Mouse (Mus musculus) limb, embryonic 12.5 days (tissue): ENCODE data around the gene Scarf2. TPM values are rescaled to one million over a fixed set of nuclear protein-coding genes. Genes with fewer than 3 reads are reported as not detected.

Experiments
- ATAC-seq: fragments of 200-750 bp; cut with Nextera tagmentation; 2 replicates; pipeline ENCODE4 v1.8.0; 2017; ENCODE audit warnings: low read depth, moderate TSS enrichment; ENCODE audit not compliant: insufficient number of reproducible peaks, insufficient read depth, low FRiP score, low TSS enrichment
- H3K27ac ChIP-seq: fragments of 300-500 bp; sonication (generic); 2 replicates; pipeline ENCODE4 v1.5.1; 2016; ENCODE audit warnings: mild to moderate bottlenecking, moderate library complexity
- H3K27me3 ChIP-seq: fragments of 300-500 bp; sonication (generic); 2 replicates; pipeline ENCODE4 v1.6.1; 2016; ENCODE audit warnings: mild to moderate bottlenecking, moderate library complexity
- H3K36me3 ChIP-seq: fragments of 300-500 bp; sonication (generic); 2 replicates; pipeline ENCODE4 v1.6.1; 2016; ENCODE audit warnings: mild to moderate bottlenecking, moderate library complexity
- H3K4me1 ChIP-seq: fragments of 300-500 bp; sonication (generic); replicated peaks from 2 replicates; pipeline ENCODE4 v1.6.1; 2016
- H3K4me2 ChIP-seq: fragments of 300-500 bp; sonication (generic); 2 replicates; pipeline ENCODE4 v1.6.1; 2016; ENCODE audit warnings: mild to moderate bottlenecking, moderate library complexity
- H3K4me3 ChIP-seq: fragments of 300-500 bp; sonication (generic); replicated peaks from 2 replicates; pipeline ENCODE4 v1.5.1; 2016; ENCODE audit warnings: mild to moderate bottlenecking
- H3K9ac ChIP-seq: fragments of 300-500 bp; sonication (generic); replicated peaks from 2 replicates; pipeline ENCODE4 v1.6.1; 2016; ENCODE audit warnings: mild to moderate bottlenecking, moderate library complexity
- H3K9me3 ChIP-seq: fragments of 300-500 bp; sonication (generic); 2 replicates; pipeline ENCODE4 v1.6.1; 2016; ENCODE audit warnings: mild to moderate bottlenecking, moderate library complexity
- WGBS: fragments of 180-500 bp; shearing (Covaris S2); methylation state at CpG from one replicate; pipeline ENCODE4 v1.1.7; 2016; 5-methylcytosine and 5-hydroxymethylcytosine counted together
- polyA plus RNA-seq: library from polyadenylated mRNA; unstranded; fragments of >200 nt; fragmentation: Nextera tagmentation; extraction: Ambion mirVana; gene quantifications from 2 replicates; pipeline ENCODE4 v1.2.1, GENCODE M21; 2016

Scarf2 gene
- polyA plus RNA-seq, 1 experiment from 2014 or later, result 41.0 TPM

GRCm38 (mm10) chr16:17771117-17771865 lies 25.8 kb upstream of the Scarf2 start:
- Histone ChIP-seq H3K9me3 (no peaks in the 10 kb centered on the region), H3K9ac (no peak overlapping the region), H3K27me3 (no peaks in the 10 kb centered on the region), H3K4me1 (no peaks in the 10 kb centered on the region), H3K4me3 (no peak overlapping the region), H3K36me3 (peaks cover 76% of the 10 kb centered on the region), H3K4me2 (no peak overlapping the region), H3K27ac (no peak overlapping the region)
- 80% methylated on average over 4 of the region's 4 CpGs for WGBS
- ATAC-seq, result no peak

GRCm38 (mm10) chr16:17776828-17777227 lies 20.3 kb upstream of the Scarf2 start:
- Histone ChIP-seq H3K9ac (no peak overlapping the region), H3K27me3 (no peaks in the 10 kb centered on the region), H3K4me3 (no peak overlapping the region), H3K36me3 (peaks cover 83% of the 10 kb centered on the region), H3K9me3 (no peaks in the 10 kb centered on the region), H3K4me1 (0 out of 2 replicates have a peak, but pooled peaks cover 6% of the 10 kb centered on the region), H3K27ac (no peak overlapping the region), H3K4me2 (no peak overlapping the region)
- ATAC-seq, result no peak
- WGBS, result 66% methylated on average over 11 of the region's 11 CpGs

DNA sequence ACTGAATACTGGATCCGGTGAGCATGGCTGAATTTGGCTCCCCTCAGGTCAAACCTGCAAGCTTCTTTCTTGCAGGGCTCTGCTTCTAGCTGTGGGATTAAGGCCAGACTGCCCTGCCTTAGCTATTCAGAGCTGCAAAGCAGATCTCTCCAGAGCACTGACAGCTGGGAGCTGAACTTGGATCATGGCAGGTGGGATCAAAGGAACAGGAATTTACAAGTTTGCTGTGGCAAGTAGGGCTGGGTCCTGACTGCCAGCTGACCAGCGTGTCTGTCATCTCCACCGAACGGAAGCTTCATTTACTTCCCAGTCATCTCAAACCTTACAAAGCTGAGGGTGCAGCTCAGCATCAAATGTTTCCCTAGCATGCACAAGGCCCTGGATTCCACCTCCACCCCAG lies 18.9 kb upstream of the Scarf2 start:
- no peak overlapping the region for H3K4me2 ChIP-seq
- H3K27me3 ChIP-seq, result no peaks in the 10 kb centered on the region
- no peak for ATAC-seq
- WGBS, result 67% methylated on average over 4 of the region's 4 CpGs
- peaks cover 85% of the 10 kb centered on the region for H3K36me3 ChIP-seq
- no peaks in the 10 kb centered on the region for H3K9me3 ChIP-seq
- 0 out of 2 replicates have a peak, but pooled peaks cover 6% of the 10 kb centered on the region for H3K4me1 ChIP-seq
- H3K27ac ChIP-seq, result no peak overlapping the region
- no peak overlapping the region for H3K4me3 ChIP-seq
- no peak overlapping the region for H3K9ac ChIP-seq

GRCm38 (mm10) chr16:17779692-17780091 lies 17.4 kb upstream of the Scarf2 start:
- H3K36me3 ChIP-seq, result peaks cover 90% of the 10 kb centered on the region
- 86% methylated on average over 1 of the region's 1 CpGs for WGBS

DNA sequence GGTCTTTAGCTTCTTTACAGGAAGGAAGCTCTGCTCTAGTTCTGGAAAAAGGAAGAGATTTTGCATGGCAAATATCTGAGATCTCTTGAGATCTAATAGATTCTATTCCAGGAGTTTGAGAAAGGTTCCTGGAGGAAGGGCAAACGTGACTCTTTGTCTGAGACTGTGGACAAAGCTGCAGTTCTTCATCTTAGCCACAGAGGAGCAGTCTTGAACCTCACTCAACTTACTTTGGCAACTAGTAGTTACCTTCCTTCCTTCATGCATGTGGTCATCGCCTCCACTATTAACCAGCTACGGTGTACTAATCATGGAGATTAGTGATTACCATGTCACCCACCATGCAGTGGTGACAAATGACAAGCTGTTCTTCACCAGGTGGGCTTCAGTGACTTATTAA lies 11.7 kb upstream of the Scarf2 start:
- no peak overlapping the region for H3K9ac ChIP-seq
- H3K9me3 ChIP-seq, result no peaks in the 10 kb centered on the region
- peaks cover 95% of the 10 kb centered on the region for H3K36me3 ChIP-seq
- H3K4me3 ChIP-seq, result no peak overlapping the region
- no peak overlapping the region for H3K27ac ChIP-seq
- no peaks in the 10 kb centered on the region for H3K27me3 ChIP-seq
- no peak for ATAC-seq
- no peaks in the 10 kb centered on the region for H3K4me1 ChIP-seq
- WGBS, result 57% methylated on average over 3 of the region's 3 CpGs
- H3K4me2 ChIP-seq, result no peak overlapping the region

More at GRCm38 (mm10) chr16:17779692-17780091, 17.4 kb upstream of the Scarf2 start:
- no peaks in the 10 kb centered on the region for H3K9me3 ChIP-seq
- H3K4me3 ChIP-seq, result no peak overlapping the region
- H3K4me2 ChIP-seq, result no peak overlapping the region
- no peak for ATAC-seq
- no peak overlapping the region for H3K9ac ChIP-seq
- H3K4me1 ChIP-seq, result 0 out of 2 replicates have a peak, but pooled peaks cover 6% of the 10 kb centered on the region
- no peak overlapping the region for H3K27ac ChIP-seq
- no peaks in the 10 kb centered on the region for H3K27me3 ChIP-seq

DNA sequence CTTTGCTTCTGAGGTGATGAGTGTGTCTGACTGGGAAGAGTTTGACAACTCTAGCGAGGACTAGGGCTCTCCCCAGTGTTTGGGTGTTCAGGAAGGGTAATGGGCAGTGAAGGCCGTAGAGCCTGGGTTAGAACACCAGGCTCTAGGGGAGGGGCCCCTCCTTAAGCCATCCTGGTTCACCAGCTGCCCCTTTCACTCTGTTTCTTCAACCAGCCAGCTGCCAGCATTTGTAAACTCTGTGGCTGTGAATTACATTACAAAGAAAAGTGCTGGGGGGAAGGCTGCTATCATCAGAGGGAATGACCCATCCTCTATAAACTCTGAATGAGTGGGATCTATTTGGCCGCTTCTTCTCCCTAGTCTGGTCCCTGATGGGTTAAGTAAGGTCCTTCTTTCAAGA lies 4.4 kb upstream of the Scarf2 start:
- H3K4me2 ChIP-seq, result no peak overlapping the region
- peaks cover 65% of the 10 kb centered on the region for H3K36me3 ChIP-seq
- no peaks in the 10 kb centered on the region for H3K9me3 ChIP-seq
- H3K9ac ChIP-seq, result no peak overlapping the region
- peaks cover 18% of the 10 kb centered on the region for H3K4me1 ChIP-seq
- 0 out of 2 replicates have a peak, but pooled peaks cover 3% of the 10 kb centered on the region for H3K27me3 ChIP-seq
- H3K27ac ChIP-seq, result no peak overlapping the region
- ATAC-seq, result no peak
- 61% methylated on average over 3 of the region's 3 CpGs for WGBS
- H3K4me3 ChIP-seq, result no peak overlapping the region

GRCm38 (mm10) chr16:17794047-17794446 lies 3.0 kb upstream of the Scarf2 start:
- no peaks in the 10 kb centered on the region for H3K9me3 ChIP-seq
- no peak for ATAC-seq
- WGBS, result 89% methylated on average over 4 of the region's 4 CpGs
- no peak overlapping the region for H3K9ac ChIP-seq
- no peak overlapping the region for H3K4me3 ChIP-seq
- peaks cover 25% of the 10 kb centered on the region for H3K4me1 ChIP-seq
- H3K27ac ChIP-seq, result no peak overlapping the region
- H3K36me3 ChIP-seq, result peaks cover 52% of the 10 kb centered on the region
- peaks cover 6% of the 10 kb centered on the region; the same call in 1 of the 2 replicates for H3K27me3 ChIP-seq
- H3K4me2 ChIP-seq, result no peak overlapping the region

DNA sequence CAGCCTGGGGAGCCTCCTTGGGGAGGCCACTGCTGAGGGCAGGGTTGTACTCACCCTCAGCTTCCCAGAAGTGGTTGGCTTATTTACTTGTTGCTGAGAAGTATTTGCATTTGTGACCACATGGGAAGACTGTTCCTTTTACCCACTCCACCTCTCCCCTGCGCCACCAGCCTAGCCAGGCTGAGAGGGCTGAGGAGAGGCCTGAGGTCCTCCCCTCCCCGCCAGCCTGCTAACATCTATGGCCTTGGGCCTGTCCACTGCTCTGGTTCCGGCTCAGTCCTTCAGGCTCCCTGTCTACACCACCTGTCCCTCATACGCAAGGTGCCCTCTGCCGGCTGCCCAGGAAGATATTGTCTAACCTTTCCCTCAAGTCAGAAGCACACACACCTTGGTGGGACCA lies 1.4 kb upstream of the Scarf2 start:
- Histone ChIP-seq H3K27ac (peak overlapping the region; percentile 35; the same call in 1 of the 2 replicates), H3K36me3 (peaks cover 41% of the 10 kb centered on the region), H3K27me3 (peaks cover 16% of the 10 kb centered on the region), H3K9ac (no peak overlapping the region), H3K4me1 (peaks cover 41% of the 10 kb centered on the region), H3K9me3 (no peaks in the 10 kb centered on the region), H3K4me3 (no peak overlapping the region), H3K4me2 (no peak overlapping the region)
- 60% methylated on average over 5 of the region's 5 CpGs for WGBS
- ATAC-seq, result no peak

GRCm38 (mm10) chr16:17796519-17796918 lies 563 bp upstream of the Scarf2 start:
- no peak for ATAC-seq
- Histone ChIP-seq H3K27ac (peak overlapping the region; percentile 96), H3K4me2 (peak overlapping the region; percentile 88), H3K9ac (peak overlapping the region; percentile 97), H3K4me3 (peak overlapping the region; percentile 90), H3K9me3 (no peaks in the 10 kb centered on the region), H3K4me1 (peaks cover 49% of the 10 kb centered on the region), H3K36me3 (peaks cover 34% of the 10 kb centered on the region), H3K27me3 (peaks cover 25% of the 10 kb centered on the region)

GRCm38 (mm10) chr16:17797812-17798311 lies 780 bp downstream of the Scarf2 start:
- 2% methylated on average over 29 of the region's 29 CpGs for WGBS

GRCm38 (mm10) chr16:17798321-17799180 lies 1.5 kb downstream of the Scarf2 start:
- H3K27ac ChIP-seq, result peak overlapping the region; percentile 96
- ATAC-seq, result peak; percentile 29; the same call in 1 of the 2 replicates
- peaks cover 45% of the 10 kb centered on the region for H3K27me3 ChIP-seq
- peak overlapping the region; percentile 88 for H3K4me2 ChIP-seq
- 1% methylated on average over 38 of the region's 45 CpGs for WGBS
- H3K36me3 ChIP-seq, result peaks cover 22% of the 10 kb centered on the region
- peaks cover 70% of the 10 kb centered on the region for H3K4me1 ChIP-seq
- peak overlapping the region; percentile 97 for H3K9ac ChIP-seq
- H3K9me3 ChIP-seq, result no peaks in the 10 kb centered on the region
- H3K4me3 ChIP-seq, result peak overlapping the region; percentile 90

More at GRCm38 (mm10) chr16:17797812-17798311, 780 bp downstream of the Scarf2 start:
- Histone ChIP-seq H3K36me3 (peaks cover 22% of the 10 kb centered on the region), H3K4me1 (peaks cover 63% of the 10 kb centered on the region), H3K4me3 (peak overlapping the region; percentile 90), H3K9me3 (no peaks in the 10 kb centered on the region), H3K27me3 (peaks cover 38% of the 10 kb centered on the region), H3K27ac (peak overlapping the region; percentile 96), H3K4me2 (peak overlapping the region; percentile 88), H3K9ac (peak overlapping the region; percentile 97)
- peak; percentile 4; the same call in 1 of the 2 replicates for ATAC-seq
